Mouse (Mus musculus): ENCODE results near the gene Tgm2. TPM values are rescaled to one million over a fixed set of nuclear protein-coding genes. Genes with fewer than 3 reads are reported as not detected.

Tgm2 gene
- polyA plus RNA-seq, 1 experiment from 2014 or later: 49.5 TPM

GRCm38 (mm10) chr2:158180797-158181196 lies 34.6 kb upstream of the Tgm2 start:
- Histone ChIP-seq H3K9ac (ENCODE audit: low read depth, low read length) (no peak overlapping the region), H3K36me3 (ENCODE audit: control insufficient read depth, insufficient read depth, low read length) (no peaks in the 10 kb centered on the region), H3K27ac (ENCODE audit: low read depth, low read length) (no peak overlapping the region), H3K9me3 (ENCODE audit: control insufficient read depth, low read length) (no peaks in the 10 kb centered on the region), H3K4me2 (no peak overlapping the region), H3K27me3 (replicated peaks; ENCODE audit: control insufficient read depth, insufficient read depth, low read length) (peaks cover 10% of the 10 kb centered on the region; the same call in 1 of the 2 replicates), H3K4me1 (replicated peaks; ENCODE audit: control insufficient read depth, insufficient read depth, low read length) (peaks cover 11% of the 10 kb centered on the region), H3K4me3 (ENCODE audit: low read depth, low read length) (no peak overlapping the region)
- no peak; the same call in 1 of the 2 replicates for ATAC-seq (replicated peaks; ENCODE audit: low FRiP score)
- 39% methylated on average over 9 of the region's 9 CpGs for WGBS
- peak; percentile 56 for DNase-seq (ENCODE audit: low spot score)

GRCm38 (mm10) chr2:158179370-158180111 lies 33.3 kb upstream of the Tgm2 start:
- no peak overlapping the region for H3K27ac ChIP-seq (ENCODE audit: low read depth, low read length)
- peak overlapping the region; percentile 30 for H3K4me3 ChIP-seq (ENCODE audit: low read depth, low read length)
- H3K36me3 ChIP-seq (ENCODE audit: control insufficient read depth, insufficient read depth, low read length): no peaks in the 10 kb centered on the region
- WGBS: 28% methylated on average over 18 of the region's 18 CpGs
- peak overlapping the region; percentile 63 for H3K4me2 ChIP-seq
- peaks cover 10% of the 10 kb centered on the region; the same call in 1 of the 2 replicates for H3K27me3 ChIP-seq (replicated peaks; ENCODE audit: control insufficient read depth, insufficient read depth, low read length)
- peaks cover 17% of the 10 kb centered on the region for H3K4me1 ChIP-seq (replicated peaks; ENCODE audit: control insufficient read depth, insufficient read depth, low read length)
- ATAC-seq (replicated peaks; ENCODE audit: low FRiP score): no peak
- H3K9ac ChIP-seq (ENCODE audit: low read depth, low read length): no peak overlapping the region
- DNase-seq (ENCODE audit: low spot score): no peak
- no peaks in the 10 kb centered on the region for H3K9me3 ChIP-seq (ENCODE audit: control insufficient read depth, low read length)

GRCm38 (mm10) chr2:158178696-158179369 lies 32.6 kb upstream of the Tgm2 start:
- DNase-seq (ENCODE audit: low spot score): peak; percentile 84
- Histone ChIP-seq H3K4me3 (ENCODE audit: low read depth, low read length) (peak overlapping the region; percentile 30), H3K36me3 (ENCODE audit: control insufficient read depth, insufficient read depth, low read length) (no peaks in the 10 kb centered on the region), H3K27me3 (replicated peaks; ENCODE audit: control insufficient read depth, insufficient read depth, low read length) (peaks cover 13% of the 10 kb centered on the region; the same call in 1 of the 2 replicates), H3K4me1 (replicated peaks; ENCODE audit: control insufficient read depth, insufficient read depth, low read length) (peaks cover 17% of the 10 kb centered on the region), H3K9me3 (ENCODE audit: control insufficient read depth, low read length) (no peaks in the 10 kb centered on the region), H3K4me2 (peak overlapping the region; percentile 63), H3K27ac (ENCODE audit: low read depth, low read length) (no peak overlapping the region), H3K9ac (ENCODE audit: low read depth, low read length) (no peak overlapping the region)
- 14% methylated on average over 16 of the region's 19 CpGs for whole genome bisulfite sequencing
- ATAC-seq (replicated peaks; ENCODE audit: low FRiP score): peak; percentile 75

- DNase-seq (ENCODE audit: low spot score): no peak
- Histone ChIP-seq H3K4me1 (replicated peaks; ENCODE audit: control insufficient read depth, insufficient read depth, low read length) (peaks cover 17% of the 10 kb centered on the region), H3K9me3 (ENCODE audit: control insufficient read depth, low read length) (no peaks in the 10 kb centered on the region), H3K27ac (ENCODE audit: low read depth, low read length) (no peak overlapping the region), H3K9ac (ENCODE audit: low read depth, low read length) (no peak overlapping the region), H3K36me3 (ENCODE audit: control insufficient read depth, insufficient read depth, low read length) (no peaks in the 10 kb centered on the region), H3K27me3 (replicated peaks; ENCODE audit: control insufficient read depth, insufficient read depth, low read length) (peaks cover 13% of the 10 kb centered on the region), H3K4me2 (no peak overlapping the region), H3K4me3 (ENCODE audit: low read depth, low read length) (no peak overlapping the region)
- no peak for ATAC-seq (replicated peaks; ENCODE audit: low FRiP score)
- 76% methylated on average over 4 of the region's 4 CpGs for WGBS
Observed at GRCm38 (mm10) chr2:158178139-158178538, 31.9 kb upstream of the Tgm2 start.

- Histone ChIP-seq H3K27ac (ENCODE audit: low read depth, low read length) (no peak overlapping the region), H3K36me3 (ENCODE audit: control insufficient read depth, insufficient read depth, low read length) (no peaks in the 10 kb centered on the region), H3K27me3 (replicated peaks; ENCODE audit: control insufficient read depth, insufficient read depth, low read length) (peaks cover 13% of the 10 kb centered on the region), H3K4me2 (no peak overlapping the region), H3K4me1 (replicated peaks; ENCODE audit: control insufficient read depth, insufficient read depth, low read length) (peaks cover 17% of the 10 kb centered on the region), H3K9me3 (ENCODE audit: control insufficient read depth, low read length) (no peaks in the 10 kb centered on the region), H3K9ac (ENCODE audit: low read depth, low read length) (no peak overlapping the region), H3K4me3 (ENCODE audit: low read depth, low read length) (no peak overlapping the region)
- ATAC-seq (replicated peaks; ENCODE audit: low FRiP score) (no peak), DNase-seq (ENCODE audit: low spot score) (no peak)
- 70% methylated on average over 3 of the region's 3 CpGs for WGBS
Observed at GRCm38 (mm10) chr2:158177574-158177973, 31.3 kb upstream of the Tgm2 start.

GRCm38 (mm10) chr2:158176763-158177162 lies 30.5 kb upstream of the Tgm2 start:
- peaks cover 17% of the 10 kb centered on the region for H3K4me1 ChIP-seq (replicated peaks; ENCODE audit: control insufficient read depth, insufficient read depth, low read length)
- ATAC-seq (replicated peaks; ENCODE audit: low FRiP score) (no peak), DNase-seq (ENCODE audit: low spot score) (no peak)

GRCm38 (mm10) chr2:158175433-158175832 lies 29.2 kb upstream of the Tgm2 start:
- no peak overlapping the region for H3K9ac ChIP-seq (ENCODE audit: low read depth, low read length)
- H3K27ac ChIP-seq (ENCODE audit: low read depth, low read length): peak overlapping the region; percentile 60
- peak; percentile 41 for ATAC-seq (replicated peaks; ENCODE audit: low FRiP score)
- H3K36me3 ChIP-seq (ENCODE audit: control insufficient read depth, insufficient read depth, low read length): no peaks in the 10 kb centered on the region
- peaks cover 13% of the 10 kb centered on the region for H3K27me3 ChIP-seq (replicated peaks; ENCODE audit: control insufficient read depth, insufficient read depth, low read length)
- peak overlapping the region; percentile 23; the same call in 1 of the 2 replicates for H3K4me2 ChIP-seq
- H3K9me3 ChIP-seq (ENCODE audit: control insufficient read depth, low read length): no peaks in the 10 kb centered on the region
- H3K4me3 ChIP-seq (ENCODE audit: low read depth, low read length): no peak overlapping the region
- 8% methylated on average over 3 of the region's 3 CpGs for WGBS
- DNase-seq (ENCODE audit: low spot score): no peak
- H3K4me1 ChIP-seq (replicated peaks; ENCODE audit: control insufficient read depth, insufficient read depth, low read length): peaks cover 17% of the 10 kb centered on the region

More at GRCm38 (mm10) chr2:158176763-158177162, 30.5 kb upstream of the Tgm2 start:
- Histone ChIP-seq H3K9ac (ENCODE audit: low read depth, low read length) (no peak overlapping the region), H3K27ac (ENCODE audit: low read depth, low read length) (no peak overlapping the region), H3K4me3 (ENCODE audit: low read depth, low read length) (no peak overlapping the region), H3K9me3 (ENCODE audit: control insufficient read depth, low read length) (no peaks in the 10 kb centered on the region), H3K27me3 (replicated peaks; ENCODE audit: control insufficient read depth, insufficient read depth, low read length) (peaks cover 13% of the 10 kb centered on the region), H3K36me3 (ENCODE audit: control insufficient read depth, insufficient read depth, low read length) (no peaks in the 10 kb centered on the region), H3K4me2 (no peak overlapping the region)
- WGBS: 81% methylated on average over 9 of the region's 9 CpGs

GRCm38 (mm10) chr2:158174958-158175357 lies 28.7 kb upstream of the Tgm2 start:
- Histone ChIP-seq H3K9ac (ENCODE audit: low read depth, low read length) (no peak overlapping the region), H3K4me1 (replicated peaks; ENCODE audit: control insufficient read depth, insufficient read depth, low read length) (peaks cover 17% of the 10 kb centered on the region), H3K36me3 (ENCODE audit: control insufficient read depth, insufficient read depth, low read length) (no peaks in the 10 kb centered on the region), H3K4me2 (no peak overlapping the region), H3K9me3 (ENCODE audit: control insufficient read depth, low read length) (no peaks in the 10 kb centered on the region), H3K27ac (ENCODE audit: low read depth, low read length) (peak overlapping the region; percentile 60), H3K27me3 (replicated peaks; ENCODE audit: control insufficient read depth, insufficient read depth, low read length) (peaks cover 12% of the 10 kb centered on the region), H3K4me3 (ENCODE audit: low read depth, low read length) (no peak overlapping the region)
- whole genome bisulfite sequencing: 68% methylated on average over 15 of the region's 15 CpGs
- DNase-seq (ENCODE audit: low spot score) (no peak), ATAC-seq (replicated peaks; ENCODE audit: low FRiP score) (peak; percentile 21; the same call in 1 of the 2 replicates)

Data from liver, embryonic 11.5 days (tissue).